Mouse (Mus musculus) adrenal gland, postnatal 25 days (tissue): ENCODE data around the gene Errfi1. TPM values are rescaled to one million over a fixed set of nuclear protein-coding genes. Genes with fewer than 3 reads are reported as not detected.
"Not testable (repeated sequence)": the region's sequence is repeated elsewhere in the genome, so short reads cannot be mapped to it uniquely, and the experiment has no call there.

Source experiments
- DNase-seq: peaks from one replicate; pipeline ENCODE4 v3.0.0; 2021; ENCODE audit warnings: mixed read lengths
- total RNA-seq: library from RNA; stranded (reverse); gene quantifications from 2 replicates; pipeline ENCODE4 v1.2.3, GENCODE M21; 2021

The Errfi1 gene
- total RNA-seq, 1 experiment from 2014 or later: 23.4 TPM

DNA sequence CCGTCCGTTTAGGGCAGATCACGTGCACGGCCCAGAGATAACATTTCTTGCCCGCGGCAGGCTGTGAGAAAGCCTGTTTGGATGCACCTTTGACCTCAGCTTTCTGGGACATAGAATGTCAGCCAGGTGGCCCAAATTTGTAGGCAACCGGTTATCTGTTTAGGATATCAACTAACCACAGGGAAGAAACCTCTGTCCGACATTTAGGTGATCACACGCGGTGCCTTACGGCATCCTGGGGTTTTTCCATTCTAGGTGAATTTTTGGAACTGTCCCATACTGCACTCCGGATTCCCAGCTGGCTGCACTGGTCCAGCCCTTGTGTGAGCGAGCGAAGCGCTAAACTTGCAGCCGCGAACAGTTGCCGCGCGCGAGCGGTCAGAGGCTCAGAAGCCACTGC is 25.9 kb downstream of the Errfi1 start:
- no peak for DNase-seq

DNA sequence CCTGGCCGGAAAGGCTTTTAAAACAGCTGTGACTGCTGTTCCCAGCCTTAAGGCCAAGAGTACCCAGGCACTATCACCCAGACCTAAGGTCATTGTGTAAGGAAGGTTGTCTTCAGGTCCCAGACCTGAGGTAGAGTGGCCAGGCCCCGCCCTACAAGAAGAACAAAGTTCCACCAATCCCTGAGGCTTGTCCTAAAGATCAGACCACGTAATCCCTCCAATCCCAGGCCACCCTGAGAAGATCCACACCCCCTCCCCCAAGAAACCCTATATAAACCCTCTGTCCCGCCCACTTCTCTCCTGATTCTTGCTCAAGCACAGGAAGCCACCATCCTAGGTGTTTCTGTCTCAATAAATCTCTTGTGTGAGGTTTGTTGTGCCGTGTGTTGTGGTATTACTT is 26.6 kb downstream of the Errfi1 start:
- DNase-seq: no peak

DNA sequence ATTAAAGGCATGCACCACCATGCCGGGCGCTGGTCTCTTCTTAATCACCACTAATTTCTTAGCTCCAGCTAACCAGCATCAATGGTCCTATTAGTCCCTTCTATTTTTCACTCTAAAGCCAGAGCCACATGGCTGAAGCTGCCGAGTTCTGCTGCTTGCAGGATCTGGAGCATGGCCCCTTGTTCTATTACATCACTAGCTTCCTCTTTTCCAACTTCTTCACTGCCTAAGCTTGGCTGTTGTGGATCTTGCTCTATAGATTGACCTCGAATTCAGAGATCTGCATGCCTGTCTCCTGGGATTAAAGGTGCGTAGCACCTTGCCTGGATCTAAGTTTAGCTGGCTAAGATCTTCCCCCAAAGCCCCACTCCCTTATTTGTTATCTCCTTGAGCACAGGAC is 28.9 kb downstream of the Errfi1 start:
- no peak for DNase-seq

DNA sequence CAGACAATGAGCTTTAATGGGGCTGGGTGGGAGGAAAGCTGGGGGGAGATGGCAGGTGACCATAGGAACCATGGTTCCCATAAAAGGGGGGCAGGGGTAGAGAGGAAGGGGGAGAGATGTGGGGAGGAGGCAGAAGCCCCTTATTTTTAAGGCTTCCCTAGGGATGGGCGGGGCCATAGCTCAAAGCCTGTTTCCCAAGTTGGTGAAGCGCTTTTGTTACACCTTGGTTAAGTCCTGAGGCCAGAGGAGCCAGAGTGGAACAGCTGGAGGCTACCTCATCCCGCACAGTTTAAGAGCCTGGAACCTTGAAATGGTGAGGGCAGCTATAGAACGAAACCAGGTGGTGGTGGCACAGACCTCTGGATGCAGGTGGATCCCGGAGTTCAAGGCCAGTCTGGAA is 34.2 kb downstream of the Errfi1 start:
- DNase-seq: no peak

DNA sequence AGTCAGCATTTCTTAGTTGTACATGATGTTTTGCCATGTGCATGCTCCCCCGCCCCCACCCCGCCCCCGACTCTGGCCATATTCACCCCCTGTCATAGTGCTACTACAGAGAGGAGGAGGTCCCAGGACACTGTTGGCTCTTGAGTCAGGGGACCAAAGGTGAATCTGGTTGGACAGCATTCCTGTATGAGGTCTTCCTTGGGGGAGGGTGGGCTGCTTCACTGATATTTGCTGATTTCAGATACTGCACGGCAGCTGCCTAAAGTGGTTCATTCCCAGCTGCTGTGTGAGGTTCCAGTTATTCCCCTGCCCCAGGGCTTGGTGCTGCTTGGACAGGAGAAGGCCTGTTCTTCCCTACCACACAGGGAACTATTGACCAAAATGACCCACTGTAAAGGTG is 34.8 kb downstream of the Errfi1 start:
- no peak for DNase-seq

DNA sequence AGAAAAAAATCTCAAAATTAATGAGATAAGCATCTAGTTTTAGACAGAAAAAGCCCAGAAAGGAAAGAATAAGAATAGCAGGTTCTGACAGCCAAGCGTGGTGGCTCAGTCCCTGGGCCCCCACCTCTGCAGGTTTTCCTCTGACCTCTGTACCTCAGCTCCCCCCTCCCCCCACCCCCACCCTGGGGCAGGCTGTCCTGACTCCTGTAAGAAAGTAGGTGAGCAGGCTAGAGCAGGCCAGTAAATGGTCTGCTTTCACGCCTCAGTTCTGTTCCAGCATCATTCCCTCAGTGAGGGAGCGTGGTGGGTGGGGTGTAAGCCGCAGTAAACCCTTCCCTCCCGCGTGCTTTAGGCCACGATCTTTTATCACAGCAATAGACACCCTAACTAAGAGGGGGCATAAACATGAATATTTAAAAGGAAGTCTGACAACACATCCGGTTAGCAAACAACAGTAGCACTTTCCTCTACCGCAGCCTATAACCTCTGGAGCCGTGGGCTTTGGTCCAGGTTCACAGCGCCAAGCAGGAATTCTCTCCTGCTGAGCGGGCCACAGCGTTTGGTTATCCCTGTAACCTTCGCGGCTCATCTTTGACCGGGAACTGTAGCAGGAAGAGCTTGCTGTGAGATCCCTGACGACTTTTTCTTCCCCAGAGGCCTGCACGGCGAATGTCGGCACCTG is 35.7 kb downstream of the Errfi1 start:
- DNase-seq: no peak

DNA sequence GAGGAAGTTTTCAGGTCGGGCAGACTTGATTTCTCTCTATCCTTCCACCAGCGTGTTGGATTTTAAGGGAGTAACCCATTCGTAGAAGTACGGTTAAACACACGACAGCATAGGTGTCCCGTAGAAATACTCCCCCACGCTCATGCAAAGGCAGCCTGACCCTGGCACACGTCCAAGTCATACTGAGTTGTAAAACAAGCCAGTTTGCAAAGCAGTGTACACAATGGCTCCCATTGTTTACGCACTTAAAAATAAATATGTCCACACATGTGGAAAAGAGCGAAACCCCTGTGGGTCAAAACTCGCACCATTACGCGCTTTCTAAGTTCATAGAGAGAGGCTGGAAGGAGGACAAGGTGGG is 36.2 kb downstream of the Errfi1 start:
- DNase-seq: no peak

DNA sequence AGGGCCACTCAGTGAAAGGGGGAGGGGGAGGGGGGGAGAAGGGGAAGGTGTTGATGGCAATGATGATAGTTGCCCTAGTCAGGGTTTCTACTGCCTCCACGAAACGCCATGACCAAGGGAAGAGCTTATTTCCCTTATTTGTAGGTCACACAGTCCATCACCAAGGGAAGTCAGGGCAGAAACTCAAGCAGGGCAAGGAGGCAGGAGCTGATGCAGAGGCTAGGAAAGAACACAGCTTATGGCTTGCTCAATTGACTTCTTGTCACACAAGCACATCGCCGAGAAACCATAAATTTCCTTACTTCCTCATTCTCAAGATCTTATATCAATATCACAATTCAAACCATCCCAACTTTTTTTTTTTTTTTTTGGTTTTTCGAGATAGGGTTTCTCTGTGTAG is 37.6 kb downstream of the Errfi1 start:
- DNase-seq: no peak

DNA sequence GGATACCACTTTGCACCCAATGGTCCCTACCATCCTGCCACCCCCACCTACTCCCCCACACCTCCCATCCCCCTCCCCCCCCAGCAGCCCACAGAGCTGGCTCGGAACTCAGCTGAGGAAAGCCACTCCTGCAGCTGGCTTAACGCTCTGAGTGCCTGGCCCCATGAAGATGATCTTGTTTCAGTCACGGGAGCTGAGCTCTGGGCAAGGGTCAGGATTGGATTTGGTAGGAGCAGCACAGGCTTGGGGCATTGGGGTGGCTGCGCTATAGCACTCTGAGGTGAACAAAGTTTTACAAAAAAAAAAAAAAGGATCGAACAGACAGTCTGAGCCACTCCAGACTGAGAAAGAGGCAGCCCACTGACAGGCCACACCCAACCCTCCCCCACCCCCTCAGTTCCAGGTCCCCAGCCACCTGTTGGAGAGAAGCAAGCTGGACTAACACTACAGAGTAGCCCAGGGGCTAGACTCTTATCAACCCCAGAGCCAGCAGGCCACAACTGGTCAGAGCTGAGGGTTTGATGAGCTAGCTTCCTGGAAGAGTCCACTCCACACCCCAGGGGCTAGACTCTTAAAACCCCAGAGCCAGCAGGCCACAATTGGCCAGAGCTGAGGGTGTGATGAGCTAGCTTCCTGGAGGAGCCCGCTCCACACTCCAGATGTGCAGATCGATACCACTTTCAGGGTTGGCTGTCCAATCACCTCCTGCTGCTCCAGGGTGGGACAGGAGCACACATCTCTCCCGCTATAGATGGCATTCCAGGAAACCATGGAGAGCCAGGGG is 41.2 kb downstream of the Errfi1 start:
- no peak for DNase-seq

DNA sequence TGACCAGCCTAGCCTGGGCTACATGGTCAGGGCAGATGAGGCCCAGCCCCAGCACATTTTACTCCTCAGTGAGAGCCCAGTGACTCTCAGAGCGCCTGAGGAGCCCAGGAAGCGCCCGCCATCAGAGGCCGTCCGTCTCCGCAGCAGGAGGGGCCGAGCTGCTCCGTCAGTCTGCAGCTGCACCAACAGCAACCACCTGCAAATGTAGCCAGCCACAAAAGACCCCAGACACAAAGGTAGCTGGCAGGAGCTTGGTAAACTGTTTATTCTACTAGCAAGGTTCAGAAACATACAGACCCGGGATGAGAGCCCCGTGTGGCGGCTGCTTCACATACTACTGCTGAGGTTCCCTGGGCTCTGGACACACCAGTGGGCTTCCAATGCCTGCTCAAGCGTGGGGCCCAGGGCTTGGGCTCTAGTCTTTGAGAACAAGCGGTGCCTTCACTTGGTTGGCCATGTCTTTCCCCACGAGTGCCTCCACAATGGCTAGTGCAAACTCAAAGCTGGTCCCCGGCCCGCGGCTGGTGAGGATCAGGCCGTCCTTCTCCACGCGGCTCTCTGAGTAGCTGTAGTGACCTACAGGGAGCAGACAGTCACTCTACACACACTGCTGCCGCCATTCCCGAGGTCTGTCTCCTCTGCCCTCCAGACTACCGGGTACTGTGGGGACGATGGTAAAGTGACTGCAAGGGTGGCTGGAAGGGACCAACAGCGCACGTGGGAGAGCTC is 43.3 kb downstream of the Errfi1 start:
- DNase-seq: no peak

DNA sequence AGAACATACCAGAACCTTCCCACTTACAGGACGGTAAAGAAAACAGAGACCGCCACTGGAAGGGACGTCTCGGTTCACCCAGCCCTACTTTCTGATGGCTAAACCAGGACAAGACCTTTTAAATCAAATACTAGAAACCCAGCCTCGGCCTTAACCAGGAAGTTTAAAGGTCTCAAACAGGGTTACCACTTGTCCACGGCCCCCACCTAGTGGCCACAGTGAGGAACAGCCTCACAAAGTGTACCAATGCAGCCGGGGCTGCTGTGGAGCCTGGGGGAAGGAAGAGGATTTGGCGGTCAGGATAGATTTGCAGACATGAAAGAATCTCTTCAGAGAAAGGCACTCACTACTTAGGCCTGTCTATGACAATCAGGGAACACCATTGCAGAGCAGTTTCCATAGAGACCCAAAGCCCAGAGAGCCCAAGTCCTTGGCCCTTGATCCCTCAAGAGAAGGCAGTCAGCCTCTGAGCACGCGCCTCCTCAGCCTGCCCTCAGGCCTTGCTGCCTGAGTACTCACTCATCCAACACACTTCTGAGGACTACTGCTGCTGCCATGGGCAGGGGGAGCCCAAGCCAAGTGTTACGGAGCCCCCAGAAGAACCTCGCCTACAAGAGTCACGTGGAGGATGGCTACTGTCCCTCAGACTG is 45.1 kb downstream of the Errfi1 start:
- peak; percentile 83 for DNase-seq

DNA sequence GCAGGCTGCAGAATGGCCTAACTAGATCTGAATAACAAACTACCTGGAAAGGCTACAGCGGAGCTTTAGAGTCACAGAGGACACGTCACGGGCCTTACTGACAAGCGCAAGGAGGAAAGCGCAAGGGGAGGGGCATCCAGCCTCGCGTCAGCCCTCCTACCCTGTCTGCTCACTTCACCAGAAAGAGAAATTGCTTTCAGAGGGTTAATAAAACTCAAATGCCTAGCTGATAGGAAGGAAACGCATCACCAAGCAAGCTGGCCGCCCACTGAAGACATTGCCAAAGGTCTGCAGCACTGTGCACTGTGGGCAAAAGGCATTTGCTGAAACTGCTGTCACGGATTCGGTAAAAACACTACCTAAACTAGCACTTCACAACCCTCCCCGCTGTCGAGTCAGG is 46.8 kb downstream of the Errfi1 start:
- no peak for DNase-seq

DNA sequence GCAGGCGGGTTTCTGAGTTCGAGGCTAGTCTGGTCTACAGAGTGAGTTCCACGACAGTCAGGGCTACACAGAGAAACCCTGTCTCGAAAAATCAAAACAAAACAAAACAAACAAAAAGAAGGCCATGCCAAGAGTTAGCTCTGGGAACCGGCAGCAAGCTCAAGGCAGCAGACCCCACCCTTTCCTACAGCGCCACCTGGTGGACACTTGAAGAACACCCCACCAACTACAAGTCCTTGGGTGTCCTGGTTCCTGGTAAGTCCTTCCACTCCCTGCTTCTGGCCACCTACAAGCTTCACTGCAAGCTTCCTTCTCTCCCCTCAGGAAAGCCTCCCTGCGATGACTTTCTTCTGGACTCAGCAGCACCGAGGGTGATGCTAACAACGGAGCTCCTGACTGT is 47.9 kb downstream of the Errfi1 start:
- peak; percentile 83 for DNase-seq

DNA sequence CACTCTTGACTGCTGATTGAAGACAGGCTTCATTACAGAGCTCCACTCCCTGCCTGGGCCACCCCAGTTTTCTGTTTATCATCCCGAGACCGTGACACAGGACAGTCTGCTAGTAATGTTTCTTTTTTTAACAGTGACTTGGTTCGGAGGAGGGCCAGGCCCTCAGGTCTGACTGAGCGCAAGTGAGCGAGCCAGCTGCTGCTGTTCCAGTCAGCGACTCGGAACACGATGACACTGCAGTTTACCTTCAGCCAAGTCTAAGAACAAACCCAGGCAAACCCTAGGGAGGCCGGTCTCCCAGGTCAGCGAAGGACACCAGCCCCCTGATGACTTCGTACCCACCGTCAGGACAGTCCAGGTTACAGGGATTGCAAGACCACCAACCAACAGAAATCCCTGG is 48.3 kb downstream of the Errfi1 start:
- no peak for DNase-seq

DNA sequence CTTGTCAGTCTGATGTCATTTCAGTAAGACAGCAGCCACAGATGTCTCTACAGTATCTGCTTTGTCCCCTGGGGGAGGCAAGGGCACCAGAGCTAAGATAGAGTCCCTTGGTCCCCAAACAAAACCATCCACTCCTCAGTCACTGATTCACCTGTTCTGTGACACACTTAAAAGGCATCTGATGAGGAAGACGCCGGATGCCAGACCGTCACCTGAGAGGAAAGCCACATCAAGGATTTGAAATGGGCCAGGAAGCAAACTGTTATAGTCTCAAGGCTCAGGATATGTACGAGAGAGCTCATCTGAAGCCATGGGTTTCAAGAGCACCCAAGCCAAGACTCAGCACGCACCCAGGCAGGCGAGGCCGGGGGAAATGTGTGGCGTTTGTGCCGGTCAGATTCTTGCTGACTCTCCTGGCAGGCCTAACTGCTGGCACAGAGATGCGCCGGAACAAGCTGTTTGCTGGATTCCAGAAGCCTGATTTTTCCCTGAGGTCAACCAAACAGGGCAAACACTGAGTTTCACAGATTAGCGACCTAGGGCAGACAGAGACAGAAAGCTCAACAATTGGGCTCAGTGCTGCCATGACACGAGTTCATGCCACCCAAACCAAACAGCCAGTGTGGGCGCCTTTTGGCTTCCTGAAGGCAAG is 49.5 kb downstream of the Errfi1 start:
- no peak for DNase-seq

DNA sequence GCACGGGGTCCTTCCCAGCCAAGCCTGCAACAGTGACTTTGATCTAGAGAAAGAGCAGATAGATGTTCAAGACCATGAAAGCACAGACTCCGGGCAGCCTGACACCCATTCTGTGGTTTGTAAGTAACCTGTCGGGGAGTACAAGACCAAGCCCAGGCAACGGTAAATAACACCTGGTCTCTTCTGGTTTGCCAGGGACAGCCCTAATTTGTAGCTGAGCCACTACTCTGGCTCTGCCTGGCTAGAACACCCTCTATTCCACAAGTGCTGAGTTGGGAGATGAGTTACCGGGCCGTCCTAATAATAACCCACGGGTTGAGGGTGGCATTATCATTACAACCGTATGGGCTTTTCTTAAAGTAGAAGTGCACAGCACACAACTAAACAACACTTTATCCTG is 53.4 kb downstream of the Errfi1 start:
- DNase-seq: no peak

DNA sequence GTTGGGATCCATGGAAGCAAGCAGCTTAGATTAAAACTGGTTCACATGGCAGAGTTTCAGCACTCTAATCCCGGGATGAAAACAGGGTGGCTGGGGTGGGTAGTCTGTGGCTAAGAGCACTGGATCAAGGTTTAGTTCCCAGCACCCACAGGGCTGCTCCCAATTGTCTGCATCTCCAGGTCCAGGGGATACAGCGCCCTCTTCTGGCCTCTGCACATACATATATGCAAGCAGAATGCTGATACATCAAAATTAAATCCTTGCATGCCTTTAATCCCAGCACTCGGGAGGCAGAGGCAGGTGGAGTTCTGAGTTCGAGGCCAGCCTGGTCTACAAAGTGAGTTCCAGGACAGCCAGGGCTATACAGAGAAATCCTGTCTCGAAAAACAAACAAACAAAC is 54.8 kb downstream of the Errfi1 start:
- not testable (repeated sequence) for DNase-seq

DNA sequence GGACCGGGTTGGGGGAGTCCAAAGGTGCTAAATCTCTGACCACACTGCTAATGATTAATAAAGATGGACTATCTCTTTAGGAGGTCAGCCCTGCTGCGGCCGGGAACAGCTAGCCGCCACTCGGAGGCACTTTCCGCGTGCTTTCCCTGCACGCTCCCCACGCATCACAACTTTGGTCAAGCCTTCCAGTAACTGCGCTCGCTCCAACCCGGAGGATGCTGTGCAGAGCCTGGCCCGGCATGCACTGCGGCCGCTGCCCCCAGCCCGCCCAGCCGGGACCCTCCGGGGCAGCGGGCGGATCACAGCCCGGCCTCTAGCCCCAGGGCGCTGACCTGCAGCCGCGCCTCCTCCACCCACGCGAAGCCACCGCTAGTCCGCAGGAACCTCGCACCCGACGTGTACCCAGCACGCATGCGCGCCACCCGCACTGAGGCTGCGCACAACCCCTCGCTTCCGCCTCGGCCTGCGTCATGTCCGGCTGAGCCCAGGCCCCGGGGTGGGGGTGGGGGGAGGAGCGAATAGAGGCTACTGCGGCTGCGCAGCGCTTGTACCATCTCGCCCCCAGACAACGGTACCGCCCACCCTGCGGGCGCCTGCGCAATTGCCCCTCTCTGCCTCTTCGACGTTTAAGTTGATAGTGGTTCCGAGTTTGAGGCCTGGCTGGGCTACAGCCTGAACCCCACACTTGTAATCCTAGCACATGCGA is 55.9 kb downstream of the Errfi1 start:
- peak; percentile 100 for DNase-seq

DNA sequence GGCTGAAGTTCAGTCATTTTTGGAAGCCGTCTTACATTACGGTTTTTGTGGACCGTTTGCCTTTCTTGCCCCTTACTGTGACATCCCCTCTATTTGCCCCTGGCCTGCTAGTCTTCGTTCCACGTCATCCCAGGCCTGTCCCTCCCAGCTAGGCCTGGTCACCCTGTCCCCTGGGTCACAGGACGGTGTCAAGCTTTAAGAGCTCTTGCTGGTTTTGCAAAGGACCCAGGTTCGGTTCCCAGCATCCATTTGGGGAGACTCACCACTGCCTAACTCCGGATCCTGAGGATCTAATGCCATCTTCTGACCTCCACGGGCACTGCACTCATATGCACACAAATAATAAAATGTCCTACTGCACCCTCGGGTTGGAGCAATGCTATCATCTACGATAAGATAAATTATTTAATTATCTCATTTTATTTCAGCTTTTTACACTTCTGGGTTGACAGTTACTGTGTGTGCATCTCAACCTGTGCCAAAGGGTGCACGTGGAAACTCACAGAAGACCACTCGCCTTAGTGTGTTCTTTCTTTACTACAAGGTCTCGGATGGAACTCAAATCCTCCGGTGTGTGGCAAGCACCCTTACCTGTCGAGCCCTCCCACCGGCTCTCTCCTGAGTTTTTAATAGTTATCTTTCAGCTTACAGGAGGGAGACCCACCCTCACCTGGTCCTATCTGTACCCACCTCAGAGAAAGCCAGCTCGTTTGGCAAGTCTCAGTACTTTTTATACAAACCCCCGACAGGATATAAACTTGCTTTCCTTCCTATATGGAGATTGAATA is 56.6 kb downstream of the Errfi1 start:
- no peak for DNase-seq

DNA sequence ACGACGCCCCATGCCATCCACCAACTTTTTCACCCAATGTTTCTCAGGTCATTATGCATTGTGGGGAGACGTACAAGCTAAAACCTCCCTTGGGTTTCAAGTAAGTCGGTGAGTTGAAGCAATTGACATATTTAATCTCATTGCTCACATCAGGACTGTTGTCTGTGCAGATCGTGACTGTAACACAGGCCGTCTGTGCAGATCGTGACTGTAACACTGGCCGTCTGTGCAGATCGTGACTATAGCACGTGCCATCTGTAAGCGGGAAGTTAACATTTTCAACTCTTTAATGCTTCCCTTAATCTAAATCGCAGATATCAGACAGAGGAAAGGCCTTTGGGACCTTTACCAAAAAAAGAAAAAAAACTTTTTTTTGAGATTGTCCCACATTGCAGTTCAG is 60.0 kb downstream of the Errfi1 start:
- DNase-seq: no peak

DNA sequence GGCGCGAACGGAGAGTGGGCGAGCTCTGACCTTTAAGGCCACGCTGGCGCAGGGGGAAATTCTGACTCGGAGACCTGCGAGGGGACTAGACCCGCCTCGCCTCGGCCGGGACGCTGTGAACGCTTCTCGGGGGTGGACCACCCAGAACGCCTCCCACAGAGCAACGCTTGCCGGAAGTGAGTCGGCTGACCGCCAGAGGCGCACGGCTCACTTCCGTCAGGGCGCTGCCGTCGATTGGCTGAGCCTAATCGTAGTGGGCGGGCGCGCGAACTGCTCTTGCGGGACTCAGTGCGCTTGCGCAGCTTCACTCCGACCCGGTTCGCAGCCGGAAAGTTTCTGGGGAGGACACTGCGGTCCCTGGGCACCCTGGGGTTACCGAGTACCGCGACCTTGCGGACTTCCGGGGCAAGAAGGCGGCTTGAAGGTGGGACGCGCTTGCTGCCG is 60.6 kb downstream of the Errfi1 start, which contains the start of the genes Park7 and Tnfrsf9:
Gene Park7, minus strand, starts transcription at position 148 of the 444 bp plus-strand sequence.
Gene Tnfrsf9, plus strand, starts transcription at position 273 of the 444 bp plus-strand sequence.
- DNase-seq: peak; percentile 97
